Mouse (Mus musculus) MN1 (cell line): ENCODE measurements around the gene Gpr157.

ENCODE experiments used
- DNase-seq: peaks from one replicate; pipeline ENCODE4 v3.0.0-alpha.2; 2016; ENCODE audit warnings: low spot score

The Gpr157 gene

DNA sequence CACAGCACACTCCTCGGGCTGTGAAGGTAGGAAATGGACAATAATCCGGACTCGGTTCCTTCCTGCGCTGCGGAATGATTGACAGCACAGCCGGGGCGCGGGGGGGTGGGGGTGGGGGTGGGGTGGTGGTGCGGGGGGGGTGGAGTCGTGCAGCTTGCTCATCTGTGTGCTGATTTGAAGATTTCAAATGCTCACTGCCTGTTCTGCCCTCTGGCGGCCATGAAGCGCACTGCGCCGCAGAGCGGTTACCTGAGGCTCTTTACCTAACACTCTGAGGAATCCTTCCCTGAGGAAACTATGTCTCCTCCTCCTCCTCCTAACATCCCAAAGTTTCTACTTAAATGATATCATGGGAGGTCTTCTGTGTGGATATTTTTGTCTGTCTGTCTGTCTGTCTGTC lies 25.7 kb downstream of the Gpr157 start:
- DNase-seq = no peak

DNA sequence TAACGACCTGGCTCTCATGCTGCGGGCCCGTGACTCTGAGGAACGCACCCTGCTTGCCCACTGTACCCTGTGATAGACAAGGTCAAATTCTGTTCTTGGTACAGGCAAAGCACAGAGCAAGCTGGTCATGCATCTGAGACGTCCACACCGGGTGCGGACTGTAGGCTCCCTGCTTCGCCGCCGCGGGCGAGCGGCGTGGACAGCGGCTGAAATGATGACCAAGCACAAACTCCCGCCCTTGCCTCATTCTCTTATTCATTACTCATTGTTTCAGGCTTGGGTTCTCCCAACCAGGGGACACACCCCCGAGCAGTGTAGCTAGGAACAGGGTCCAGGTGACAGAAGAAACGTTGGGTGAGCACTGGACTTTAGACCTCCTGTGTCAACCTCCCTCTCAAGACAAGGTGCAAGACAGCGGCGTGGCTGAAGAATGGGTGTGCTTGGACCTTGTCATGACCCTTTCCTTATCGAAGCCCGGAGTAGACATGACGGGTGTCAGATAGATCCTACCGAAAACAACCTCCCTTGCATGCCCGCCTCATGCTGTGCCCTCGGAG lies 27.4 kb downstream of the Gpr157 start:
- no peak for DNase-seq

DNA sequence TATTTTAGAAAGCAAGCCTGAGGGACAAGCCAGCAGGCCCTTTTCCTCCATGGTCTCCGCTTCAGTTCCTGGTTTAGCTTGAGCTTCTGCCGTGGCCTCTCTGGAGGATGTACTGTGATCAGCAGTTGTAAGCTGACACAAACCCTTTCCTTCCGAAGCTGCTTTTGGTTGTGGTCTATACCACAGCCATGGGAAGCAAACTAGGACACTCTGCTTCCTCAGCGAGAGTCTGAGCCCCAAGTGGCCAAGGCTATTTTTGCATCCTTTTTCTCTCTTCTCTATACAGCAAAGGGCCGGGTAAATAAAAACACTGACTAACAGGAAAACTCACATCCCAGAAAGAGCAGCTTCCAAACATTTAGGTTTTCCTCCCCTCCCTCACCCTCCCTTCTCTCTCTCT lies 30.1 kb downstream of the Gpr157 start:
- no peak for DNase-seq

DNA sequence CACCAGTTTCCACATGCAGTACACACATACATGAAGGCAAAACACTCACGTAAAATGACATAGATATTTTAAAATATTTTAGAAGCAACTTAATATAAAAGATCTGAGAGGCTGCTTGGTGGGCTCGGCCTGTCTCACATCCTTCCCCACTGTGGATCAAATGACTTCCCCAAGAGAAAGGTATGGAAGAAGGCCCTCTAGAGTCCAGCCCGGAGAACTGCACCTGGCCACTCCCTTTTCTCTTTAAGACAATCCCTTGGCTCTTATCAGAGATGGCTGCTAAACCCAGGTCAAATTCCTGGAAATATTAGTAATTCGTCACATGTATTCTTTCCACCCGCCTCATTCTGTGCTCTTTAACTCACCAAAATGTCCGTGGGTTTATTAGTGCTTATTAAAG lies 31.0 kb downstream of the Gpr157 start:
- no peak for DNase-seq

DNA sequence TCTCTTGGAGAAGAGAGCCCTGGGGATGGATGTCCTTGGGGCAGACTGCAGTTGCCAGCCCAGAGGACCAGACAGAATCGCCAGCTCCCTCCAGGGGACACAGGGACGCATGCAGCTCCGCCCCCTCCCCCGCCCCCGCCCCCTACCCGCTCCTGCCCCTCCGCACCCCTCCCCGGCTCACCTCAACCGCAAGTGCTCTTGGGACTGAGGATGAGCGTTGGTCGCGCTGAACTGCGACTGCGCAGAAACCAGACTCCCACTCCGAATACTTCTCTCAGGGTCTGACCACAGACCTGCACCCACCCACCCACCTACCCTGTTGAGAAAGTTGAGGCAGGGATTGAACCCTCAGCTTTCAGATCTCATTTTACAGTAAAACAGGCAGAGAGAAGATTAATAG lies 31.9 kb downstream of the Gpr157 start, which contains the start of gene Slc2a5:
Slc2a5 (plus strand) TSS at position 229 of the 400 bp plus-strand sequence.
- DNase-seq = no peak

DNA sequence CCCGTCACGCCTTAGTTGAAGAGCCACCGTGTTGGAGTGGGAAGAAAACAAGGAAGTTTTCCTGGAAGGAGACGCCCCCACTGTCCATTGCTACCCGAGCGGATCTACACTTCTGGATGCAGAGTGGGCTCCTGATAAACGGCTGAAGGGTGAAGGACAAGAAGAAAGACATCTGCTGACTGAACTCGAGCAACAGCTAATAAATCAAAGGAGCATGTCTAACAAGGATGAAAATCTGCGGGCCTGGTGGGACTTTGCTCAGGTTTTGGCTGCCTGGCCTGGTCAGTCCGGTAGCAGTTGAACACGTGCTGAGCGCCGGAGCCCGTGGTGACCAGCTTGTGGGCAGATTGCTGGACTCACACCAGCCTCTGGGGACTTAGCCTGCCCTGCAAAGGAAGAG lies 32.5 kb downstream of the Gpr157 start:
- DNase-seq = no peak

DNA sequence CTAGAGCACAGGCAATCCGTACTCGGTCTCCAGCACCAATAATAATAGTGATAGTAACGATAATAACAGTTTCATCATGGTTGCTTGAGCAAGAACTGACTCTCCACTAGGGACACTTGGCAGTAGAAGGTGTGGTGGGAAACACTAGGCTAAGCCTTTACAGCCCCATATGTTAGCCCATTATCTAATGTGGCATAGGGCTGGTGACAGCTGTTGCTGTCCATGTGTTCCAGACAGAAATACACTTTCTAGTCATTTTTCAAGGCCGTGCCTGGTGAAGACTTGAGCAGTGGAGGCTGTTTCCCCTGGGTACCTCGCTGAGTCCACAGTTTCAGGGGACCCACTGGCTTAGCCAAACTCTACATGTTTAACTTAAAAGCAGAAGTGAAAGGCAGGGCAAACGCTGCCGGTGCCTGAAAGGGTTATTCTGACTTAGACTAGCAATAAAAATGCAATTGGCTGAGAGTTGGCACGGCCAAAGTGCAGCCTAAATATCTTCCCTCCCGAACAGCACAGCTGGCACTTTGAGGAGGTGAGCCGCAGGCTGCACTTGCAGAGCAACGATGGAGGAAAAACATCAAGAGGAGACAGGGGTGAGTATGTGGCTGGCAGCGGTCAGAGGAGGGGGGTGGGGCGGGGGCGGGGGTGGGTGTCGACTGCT lies 33.1 kb downstream of the Gpr157 start:
- DNase-seq = no peak

DNA sequence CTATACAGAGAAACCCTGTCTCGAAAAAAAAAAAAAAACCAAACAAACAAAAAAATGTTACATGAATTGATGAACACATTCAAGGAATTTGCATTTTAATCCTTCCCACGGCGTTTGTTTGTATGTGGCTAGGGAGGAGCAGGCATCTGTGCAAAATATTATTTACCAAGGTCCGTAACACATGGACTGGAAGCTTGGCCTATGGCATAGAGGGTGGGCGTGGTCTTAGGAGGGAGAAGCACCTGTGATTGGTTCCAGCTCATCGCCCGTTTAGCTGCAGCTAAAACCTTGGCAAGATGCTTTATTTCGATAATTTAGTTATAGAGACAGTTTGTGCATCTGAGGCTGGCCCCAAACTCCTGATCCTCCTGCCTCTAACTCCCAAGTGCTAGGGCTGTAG lies 34.3 kb downstream of the Gpr157 start:
- no peak for DNase-seq

DNA sequence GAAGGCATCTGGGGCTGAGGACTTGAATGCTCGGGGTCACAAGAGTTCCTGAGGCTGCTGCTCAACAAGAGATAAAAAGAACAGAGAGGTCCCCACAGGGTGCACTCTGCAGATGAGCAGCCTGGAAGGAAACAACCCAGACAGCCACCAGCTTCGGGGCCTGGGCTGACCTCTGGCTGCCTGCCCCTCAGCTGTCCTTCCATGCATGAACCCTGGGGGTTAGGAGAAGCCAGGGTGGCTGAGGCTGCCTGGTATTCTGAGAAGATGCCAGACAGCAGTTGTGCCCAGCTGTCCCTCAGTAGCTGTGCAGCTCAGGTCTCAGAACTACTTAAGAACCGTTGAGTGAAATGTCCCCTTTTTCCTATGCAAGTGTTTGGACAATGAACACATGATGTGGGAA lies 35.3 kb downstream of the Gpr157 start:
- no peak for DNase-seq

DNA sequence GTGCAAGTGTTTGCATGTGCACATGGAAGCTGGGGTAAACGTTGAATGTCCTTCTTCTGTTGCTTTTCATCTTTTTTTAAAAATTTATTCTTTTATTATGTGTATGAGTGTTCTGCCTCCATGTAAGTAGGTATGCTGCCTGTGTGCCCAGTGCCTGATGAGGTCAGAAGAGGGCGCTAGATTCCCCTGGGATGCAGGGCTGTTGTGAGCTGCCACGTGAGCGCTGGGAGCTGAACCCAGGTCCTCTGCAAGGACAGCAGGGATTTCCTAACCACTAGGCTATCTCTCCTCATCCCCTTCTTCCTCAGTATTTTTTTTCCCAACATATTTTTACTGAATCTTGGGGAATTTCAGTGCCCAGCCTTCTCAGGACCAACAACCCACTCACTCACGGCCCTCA lies 39.2 kb downstream of the Gpr157 start:
- no peak for DNase-seq

DNA sequence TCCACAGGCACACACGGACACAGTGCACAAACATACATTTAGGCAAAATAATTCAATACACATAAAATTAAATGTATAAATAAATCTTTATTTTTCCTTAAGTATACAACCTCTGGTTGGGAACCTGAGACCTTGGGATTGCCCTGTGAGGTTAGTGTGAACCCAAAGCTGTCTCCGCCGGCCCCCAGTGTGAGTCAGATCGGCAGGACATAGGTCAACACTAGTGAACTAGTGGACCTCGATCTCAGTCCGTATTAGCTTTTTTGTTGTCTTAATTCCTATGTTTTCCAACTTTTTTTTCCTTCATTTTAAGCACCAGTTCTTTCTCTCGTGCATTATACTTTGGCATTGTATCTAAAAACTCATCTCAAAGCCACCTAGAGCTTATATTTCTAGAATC lies 40.7 kb downstream of the Gpr157 start:
- DNase-seq = no peak

DNA sequence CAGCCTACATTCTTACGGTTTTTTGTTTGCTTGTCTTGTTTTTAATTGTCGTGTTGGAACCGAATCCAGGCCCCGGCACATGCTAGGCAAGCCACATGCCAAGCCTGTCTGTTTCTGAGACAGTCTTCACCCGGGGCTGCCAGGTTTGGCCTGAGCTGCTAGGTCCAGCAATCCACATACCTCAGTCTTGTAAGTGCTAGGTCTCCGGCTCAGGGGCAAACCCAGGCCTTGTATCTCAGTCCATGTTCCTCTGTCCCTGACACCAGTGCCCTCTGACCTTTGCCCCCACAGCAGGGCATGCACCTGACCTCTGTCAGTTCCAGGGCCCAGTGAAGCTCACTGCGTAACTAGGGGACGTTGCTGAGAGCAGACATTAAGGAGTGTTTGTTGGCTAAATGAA lies 41.4 kb downstream of the Gpr157 start:
- DNase-seq = no peak

DNA sequence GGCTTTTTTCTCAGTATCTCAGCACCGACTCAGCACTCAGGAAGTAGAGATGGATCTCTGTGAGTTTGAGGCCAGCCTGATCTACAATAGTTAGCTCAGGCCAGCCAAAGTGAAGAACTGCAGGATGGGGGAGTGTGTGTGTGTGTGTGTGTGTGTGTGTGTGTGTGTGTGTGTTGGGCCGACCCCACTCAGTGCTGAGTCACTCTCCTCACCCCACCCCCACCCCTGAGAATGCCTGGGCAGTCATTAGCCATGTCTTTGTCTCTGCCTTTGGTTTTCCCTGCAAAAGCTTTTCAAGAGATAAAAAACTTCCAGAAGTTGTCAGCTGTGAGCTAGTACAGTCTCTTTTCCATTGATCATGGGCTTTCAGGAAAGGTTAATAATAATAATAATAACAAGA lies 43.5 kb downstream of the Gpr157 start:
- DNase-seq = no peak

DNA sequence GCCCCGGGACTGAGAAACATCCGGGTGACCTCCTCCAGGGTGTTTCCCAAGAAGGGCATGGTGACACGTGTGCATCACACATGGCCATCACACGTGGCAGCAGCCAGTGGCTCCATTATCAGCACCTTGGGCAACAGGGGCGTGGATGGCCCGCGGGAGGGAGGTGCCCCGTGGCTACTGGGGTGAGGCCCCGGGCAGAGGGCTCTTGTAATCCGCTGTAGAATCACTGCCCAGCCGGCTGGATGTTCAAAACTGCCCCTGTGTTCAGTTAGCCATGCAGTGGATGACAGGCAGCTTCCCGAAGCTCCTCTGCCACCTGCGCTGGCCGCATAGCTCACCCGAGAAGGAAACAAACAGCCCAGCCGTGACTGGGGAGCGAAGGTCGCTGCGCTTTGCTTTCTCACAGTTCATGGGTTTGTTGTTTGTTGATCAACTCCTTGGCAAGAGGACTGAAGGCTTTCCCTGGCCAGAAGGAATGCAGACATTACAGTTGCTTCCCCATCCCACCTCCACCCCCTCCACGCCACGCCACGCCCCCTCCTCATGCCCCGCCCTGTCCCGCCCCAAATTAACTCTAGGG lies 45.6 kb downstream of the Gpr157 start:
- no peak for DNase-seq

DNA sequence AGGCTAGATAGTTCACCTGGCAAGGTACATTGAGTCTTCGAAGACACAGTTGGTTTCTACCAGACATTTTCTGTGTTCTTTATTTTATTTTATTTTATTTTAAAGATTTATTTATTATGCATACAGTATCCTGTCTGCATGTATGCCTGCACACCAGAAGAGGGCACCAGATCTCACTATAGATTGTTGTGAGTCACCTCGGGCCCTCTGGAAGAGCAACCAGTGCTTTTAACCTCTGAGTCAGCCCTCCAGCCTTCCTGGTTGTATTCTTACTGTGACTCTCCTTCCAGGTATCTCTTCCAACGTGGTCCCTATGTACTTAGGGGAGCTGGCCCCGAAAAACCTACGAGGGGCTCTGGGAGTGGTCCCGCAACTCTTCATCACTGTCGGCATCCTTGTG lies 48.1 kb downstream of the Gpr157 start:
- no peak for DNase-seq

DNA sequence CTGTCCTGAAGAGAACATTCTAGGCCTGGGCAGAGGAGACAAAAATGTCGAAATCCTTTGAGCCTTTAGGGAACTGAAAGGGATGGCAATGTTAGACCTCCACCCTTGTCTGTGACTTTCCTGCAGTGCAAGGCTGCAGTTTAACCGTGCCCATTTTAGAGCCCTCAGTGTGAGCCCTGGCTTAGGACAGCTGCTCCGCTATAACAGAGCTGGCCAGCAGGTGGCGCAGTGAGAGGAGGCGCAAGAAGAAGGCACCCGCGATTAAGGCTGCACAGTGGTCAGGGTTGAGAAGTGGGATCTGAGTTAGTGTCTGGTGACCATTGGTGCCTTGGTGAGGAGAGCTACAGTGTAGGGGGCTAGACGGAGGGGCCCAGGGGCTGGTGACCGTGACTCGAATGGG lies 49.5 kb downstream of the Gpr157 start:
- DNase-seq = peak; percentile 67

DNA sequence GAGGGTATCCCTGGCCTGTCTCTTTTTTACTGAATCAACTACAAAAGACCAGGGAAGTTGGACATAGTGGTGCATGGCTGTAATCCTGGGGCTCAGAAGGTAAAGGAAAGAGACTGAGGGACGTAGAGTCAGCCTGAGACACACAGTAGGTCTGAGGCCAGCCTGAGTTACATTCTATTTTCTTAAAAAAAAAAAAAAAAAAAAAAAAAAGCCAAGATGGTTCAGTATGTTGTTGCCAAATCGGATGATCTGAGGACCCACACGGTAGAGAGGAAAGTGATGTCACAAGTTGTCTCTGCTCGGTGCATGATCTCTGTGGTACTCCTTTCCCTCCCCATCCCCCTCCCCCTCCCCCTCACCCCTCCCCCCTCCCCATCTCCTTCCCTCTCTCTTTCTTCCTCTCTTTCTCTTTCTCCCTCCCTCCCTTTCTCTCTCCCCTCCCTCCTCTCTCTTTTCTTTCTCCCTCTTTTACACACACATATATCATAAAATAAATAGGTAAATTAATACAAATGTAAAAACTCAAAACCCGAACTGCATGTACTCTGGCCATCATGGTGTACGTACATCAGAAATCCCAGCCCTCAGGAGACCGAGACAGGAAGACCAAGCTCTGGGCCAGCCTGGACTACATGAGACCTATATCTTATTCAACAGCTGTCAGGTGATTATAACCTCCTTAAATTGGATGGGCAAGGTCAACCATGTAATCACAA lies 50.4 kb downstream of the Gpr157 start:
- no peak for DNase-seq

DNA sequence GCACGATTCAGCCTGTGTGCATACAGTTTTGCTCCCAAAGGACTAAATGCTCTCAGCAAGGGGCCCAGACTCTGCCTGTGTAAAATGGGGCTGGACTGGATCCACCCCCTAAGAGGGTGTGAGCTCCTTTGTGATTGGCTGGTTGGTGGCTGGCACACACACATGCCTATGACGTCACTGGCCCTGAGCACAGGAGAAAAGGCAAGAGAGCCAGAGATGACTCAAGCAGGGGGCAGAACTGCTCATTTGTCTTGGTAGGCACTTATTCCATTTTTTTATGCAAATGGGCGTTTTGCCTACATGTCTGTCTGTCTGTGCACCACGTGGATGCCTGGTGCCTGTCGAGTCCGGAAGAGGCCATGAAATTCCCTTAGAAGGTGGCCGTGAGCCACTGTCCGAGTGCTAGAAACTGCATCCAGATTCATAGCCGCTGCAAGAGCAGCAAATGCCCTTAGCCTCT lies 50.9 kb downstream of the Gpr157 start:
- DNase-seq = peak; percentile 85

DNA sequence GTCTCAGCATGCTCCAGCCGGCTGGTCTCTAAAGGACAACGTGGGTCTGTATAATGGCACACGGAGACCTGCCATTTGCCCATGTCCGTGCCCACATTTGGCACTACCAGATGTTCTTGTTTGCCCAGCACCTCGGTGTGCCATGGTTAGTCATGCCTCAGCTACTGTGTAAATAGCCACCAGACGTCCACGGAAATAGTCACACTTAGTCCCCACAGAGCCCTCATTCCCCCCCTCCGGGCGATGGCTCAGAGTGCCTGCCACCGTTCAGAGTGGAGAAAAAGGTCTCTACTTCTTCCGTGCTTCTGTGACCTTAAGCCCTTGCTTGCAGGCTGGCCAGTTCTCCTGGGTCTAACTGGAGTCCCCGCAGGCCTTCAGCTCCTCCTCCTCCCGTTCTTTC lies 51.9 kb downstream of the Gpr157 start:
- DNase-seq = no peak

DNA sequence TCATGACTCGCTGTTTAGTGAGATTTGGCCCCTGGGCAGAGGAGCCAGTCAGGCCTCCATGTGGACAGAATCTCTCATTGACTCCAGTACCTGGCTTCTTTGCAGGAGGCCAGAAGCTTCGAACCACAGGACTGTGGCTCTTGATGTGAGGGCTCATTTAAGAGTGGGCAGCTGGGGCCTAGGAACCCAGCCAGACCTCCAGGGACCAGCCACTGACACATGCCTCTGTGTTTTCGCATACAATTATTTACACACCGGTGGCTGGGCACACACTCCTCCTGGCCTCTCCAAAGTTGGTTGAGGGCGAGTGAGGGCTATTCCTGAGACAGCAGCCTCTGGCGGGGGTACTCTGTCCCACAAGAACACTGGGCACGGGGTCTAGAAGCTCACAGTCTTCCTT lies 53.2 kb downstream of the Gpr157 start:
- DNase-seq = no peak

DNA sequence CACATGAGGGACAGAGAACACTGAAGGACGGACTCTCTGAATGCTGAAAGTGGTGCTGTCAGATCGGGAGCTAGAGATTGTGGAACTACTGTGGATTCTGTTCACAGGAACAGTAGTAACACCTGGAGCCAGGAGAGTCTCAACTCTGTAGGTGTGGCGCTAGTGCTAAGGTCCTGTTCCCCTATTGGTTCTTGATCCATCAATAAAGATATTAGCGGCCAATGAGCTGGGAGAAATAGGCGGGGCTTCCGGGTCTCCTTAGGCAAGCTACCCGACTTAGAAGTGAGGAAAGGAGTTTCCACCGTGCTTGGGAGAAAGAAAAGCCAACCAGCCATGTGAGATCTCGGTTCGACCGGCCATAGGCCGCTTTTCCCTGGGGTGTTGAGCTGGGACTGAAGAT lies 57.1 kb downstream of the Gpr157 start:
- DNase-seq = no peak

DNA sequence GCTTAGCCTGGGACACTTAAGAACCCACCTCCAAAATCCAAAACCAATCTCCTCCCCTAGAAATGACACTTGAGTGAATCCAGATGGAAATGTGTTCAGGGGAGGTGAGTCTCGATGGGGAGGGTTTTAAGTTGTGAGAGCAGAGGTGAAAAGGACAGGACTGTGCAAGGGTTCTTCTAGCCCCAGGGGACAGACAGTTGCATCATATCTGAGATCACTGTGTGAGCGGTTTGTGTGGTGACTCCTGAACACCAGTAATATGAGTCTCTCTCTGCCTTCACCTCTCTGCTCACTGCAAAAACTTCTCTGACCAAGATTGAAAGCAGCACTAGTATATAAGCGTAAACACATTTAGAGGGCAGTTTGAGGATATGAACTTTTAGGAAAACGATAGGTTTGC lies 59.1 kb downstream of the Gpr157 start:
- DNase-seq = no peak

DNA sequence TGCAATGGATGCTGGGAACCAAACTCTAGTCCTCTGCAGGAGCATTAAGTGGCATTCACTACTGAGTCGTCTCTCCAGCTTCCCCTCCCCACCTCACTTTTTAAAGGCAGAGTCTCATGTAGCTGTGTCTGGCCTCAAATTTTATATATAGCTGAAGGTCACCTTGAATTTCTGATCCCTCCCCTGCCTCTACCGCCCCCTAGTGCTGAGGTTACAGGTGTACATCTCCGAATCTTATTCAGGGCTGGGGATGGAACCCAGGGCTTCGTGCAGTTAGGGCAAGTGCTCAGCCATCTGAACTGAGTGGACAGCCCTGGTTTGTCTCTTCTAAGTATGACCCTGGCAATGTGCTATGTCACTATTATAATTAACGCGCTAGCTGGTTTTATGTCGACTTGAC lies 63.9 kb downstream of the Gpr157 start:
- no peak for DNase-seq
